Mouse (Mus musculus) layer of hippocampus, adult 18-20 months (tissue): ENCODE measurements around the gene Ppp4c. TPM values are rescaled to one million over a fixed set of nuclear protein-coding genes. Genes with fewer than 3 reads are reported as not detected.
A peak's percentile ranks its signal among the peaks of the same experiment; 100 is the strongest.

Experiments used
- DNase-seq, 2 experiments: peaks; one replicate each; pipeline ENCODE4 v3.0.0; 2022; ENCODE audit warnings: low spot score in 2 of 2
- total RNA-seq, 2 experiments: library from RNA; stranded (reverse); gene quantifications; 2 replicates each; pipeline ENCODE4 v1.2.3; 2021

Gene Ppp4c
- total RNA-seq, 2 experiments from 2014 or later, result 48.9 to 54.5 TPM

DNA sequence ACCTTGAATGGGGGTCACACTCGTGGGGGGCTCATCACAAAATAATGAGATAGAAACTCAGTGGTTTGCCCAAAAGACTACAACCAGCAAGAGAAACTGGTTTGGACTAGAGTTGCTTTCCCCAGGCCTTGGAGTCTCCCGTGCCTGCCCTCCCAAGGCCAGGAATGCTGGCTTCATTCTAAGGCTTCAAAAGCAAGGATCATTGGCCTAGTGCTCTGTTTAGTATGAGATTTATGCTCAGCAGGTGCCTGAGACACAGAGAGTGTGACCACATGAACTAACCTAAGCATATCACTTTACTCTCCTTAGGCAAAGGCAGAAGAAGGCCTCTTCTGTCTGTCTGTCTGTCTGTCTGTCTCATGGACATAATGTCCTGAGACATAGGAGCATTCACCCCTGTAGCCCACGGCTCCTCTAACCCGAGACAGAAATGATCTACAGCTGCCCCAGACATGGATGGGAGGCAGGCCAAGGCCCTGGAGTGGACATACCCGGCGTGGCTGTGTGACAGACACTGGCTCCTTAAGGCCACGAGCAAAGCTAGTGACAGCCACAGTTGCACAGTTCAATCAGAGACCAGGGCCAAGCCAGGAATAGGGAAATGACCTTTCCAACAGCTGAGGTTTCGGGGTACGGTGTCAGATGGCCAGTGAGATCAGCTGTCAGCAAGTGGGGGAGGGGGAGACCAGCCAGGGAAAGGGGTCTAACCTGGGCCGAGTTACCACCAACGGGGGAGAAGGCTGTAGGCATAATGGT is 10.0 kb upstream of the Ppp4c start:
- DNase-seq, result no peak

- DNase-seq, result no peak
These were observed 8.7 kb upstream of the Ppp4c start for GRCm38 (mm10) chr7:126801057-126801422.

GRCm38 (mm10) chr7:126800269-126801056 is 8.2 kb upstream of the Ppp4c start:
- no peak for DNase-seq

DNA sequence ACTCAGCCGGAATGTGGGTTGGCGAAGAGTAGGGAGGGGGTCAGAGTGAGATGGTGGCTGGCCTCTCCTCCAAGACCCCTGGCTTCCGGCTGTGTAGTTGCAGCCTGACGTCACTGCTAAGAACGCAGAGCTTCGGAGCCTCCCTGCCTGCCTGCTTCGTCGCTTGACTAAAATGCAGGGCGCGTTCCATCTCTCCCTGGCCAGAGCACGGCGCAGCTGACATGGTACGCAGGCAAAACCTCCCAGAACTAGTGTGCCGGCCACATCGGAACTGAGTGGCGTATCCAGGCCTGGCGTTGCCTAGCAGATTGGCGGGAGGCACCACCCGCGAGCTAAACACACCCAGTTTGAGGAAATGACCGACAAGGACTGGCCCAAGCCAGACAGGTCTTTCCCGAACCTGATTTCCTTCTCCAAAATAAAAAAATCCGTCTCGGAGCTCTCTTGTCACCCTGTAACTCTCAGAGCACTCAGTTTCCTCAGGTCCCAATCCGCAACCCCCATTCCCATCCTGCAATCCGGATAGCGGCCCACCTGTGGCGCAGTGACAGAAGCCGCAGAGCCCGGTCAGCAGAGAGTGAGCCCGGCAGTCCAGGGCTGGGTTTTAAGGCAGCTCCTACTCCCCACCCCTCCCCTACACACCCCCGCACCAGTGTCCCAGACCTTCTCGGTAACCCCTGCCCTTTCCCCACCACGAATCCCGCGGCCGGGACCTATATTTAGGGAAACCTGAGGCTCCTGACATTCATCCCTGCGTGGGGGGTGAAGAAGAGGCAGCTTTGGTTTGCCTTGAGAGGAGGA is 7.4 kb upstream of the Ppp4c start:
- peak in 1 of 2 experiments; percentile 80 for DNase-seq

GRCm38 (mm10) chr7:126799050-126799467 is 6.8 kb upstream of the Ppp4c start:
- peak; percentile 98 to 99 for DNase-seq

DNA sequence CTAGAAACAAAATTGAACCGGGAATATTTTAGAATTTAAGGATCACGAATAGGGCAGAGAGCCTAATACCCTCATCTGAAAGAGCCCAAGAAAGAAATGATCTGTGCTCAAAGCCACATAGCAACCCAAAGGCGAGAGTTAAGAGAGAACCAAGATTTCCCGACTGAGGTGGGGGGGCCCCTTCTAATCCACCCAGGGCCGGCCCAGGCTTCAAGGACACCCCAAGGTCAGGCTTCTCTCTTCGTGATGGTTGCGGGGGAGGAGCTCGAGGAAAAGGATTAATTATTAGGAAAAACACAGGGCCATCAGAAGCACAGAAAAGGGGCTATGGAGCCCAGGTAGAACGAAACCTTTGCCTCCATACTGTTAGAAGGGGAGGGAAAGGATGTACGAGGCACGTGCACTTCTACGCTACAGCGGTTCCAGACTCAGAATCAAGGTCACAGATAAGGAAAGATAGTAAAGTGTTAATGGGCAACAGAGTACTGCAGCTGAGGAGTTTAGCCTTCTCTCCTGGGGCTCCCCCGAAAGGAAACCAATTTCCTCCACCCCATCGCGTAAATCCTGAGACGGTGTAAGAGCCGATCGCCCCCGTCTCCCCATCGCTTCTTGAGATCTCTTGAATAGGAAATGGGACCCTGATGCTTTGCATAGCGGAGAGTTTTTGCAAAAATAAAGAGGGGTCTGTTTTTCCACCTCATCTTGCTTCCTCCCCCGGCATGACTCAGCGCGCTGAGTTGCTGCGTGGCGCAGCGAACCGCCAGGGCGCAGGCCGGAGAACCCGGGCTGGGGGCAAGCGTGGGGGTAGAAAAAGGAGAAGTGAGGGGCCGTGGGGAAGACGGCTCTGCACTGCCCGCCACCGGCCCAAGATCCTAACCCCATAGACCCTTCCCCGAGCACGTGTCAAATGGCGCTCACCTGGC is 6.1 kb upstream of the Ppp4c start:
- DNase-seq, result peak in 1 of 2 experiments; percentile 40

GRCm38 (mm10) chr7:126797411-126798126 is 5.3 kb upstream of the Ppp4c start, which contains the start of gene Fam57b:
TSS of gene Fam57b (plus strand) at chr7:126797668.
- DNase-seq, result peak in 1 of 2 experiments; percentile 34

- DNase-seq, result peak; percentile 68 to 82
These were observed 4.1 kb upstream of the Ppp4c start for GRCm38 (mm10) chr7:126796350-126796932.

DNA sequence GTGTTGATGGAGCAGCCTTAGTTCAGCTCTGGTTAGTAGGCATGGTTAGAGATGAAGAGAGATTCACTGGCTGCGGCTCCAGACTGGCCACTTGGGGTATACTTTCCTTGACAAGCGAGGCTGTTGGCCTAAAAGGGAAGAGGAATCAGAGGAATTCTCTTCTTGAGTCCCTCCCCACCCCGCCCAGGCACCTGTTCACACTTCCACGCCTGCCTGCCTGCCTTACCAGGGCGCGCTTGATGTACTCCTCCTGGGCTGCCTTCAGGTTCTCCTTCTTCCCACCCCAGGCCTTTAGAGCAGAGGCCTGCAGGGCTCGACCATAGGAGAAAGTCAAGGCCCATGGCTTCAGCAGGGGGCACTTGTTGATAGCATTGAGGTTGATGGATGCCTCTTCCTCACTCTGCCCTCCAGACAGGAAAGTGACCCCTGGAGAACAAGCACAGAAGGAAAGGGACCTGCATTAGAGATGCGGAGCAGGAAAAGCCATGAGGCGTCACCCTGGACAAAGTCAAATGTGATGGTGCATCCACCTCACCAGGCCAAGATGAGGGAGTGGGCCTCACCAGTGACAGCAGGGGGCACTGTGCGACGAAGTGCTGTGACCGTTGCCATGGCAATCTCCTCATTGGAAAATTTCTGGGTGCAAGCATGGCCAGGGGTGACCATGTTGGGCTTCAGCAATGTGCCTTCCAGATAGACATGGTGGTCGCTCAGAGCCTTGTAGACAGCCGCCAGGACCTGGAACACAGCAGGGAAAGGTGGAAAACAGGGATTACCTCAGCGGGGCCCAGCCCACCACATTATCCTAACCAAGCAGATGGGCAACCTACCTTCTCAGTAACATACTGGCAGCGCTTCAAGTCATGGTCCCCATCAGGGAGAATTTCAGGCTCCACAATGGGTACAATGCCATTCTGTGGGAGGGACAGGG is 3.4 kb upstream of the Ppp4c start:
- DNase-seq, result no peak

DNA sequence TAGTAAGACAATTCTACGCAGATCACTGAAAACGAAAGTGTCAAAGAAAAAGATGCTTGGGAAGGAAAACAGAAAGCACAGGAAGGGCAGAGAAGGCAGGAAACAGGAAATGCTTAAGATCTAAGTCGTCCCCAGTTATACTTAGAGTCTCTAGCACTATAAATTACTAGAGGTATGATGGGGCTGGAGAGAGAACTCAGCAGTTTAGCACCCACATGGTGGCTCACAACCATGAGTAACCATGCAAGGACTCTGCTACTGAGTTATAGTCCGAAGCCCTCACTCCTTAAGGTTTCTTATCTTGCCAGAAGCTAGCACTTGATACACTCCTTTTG is 1.9 kb upstream of the Ppp4c start:
- DNase-seq, result no peak

DNA sequence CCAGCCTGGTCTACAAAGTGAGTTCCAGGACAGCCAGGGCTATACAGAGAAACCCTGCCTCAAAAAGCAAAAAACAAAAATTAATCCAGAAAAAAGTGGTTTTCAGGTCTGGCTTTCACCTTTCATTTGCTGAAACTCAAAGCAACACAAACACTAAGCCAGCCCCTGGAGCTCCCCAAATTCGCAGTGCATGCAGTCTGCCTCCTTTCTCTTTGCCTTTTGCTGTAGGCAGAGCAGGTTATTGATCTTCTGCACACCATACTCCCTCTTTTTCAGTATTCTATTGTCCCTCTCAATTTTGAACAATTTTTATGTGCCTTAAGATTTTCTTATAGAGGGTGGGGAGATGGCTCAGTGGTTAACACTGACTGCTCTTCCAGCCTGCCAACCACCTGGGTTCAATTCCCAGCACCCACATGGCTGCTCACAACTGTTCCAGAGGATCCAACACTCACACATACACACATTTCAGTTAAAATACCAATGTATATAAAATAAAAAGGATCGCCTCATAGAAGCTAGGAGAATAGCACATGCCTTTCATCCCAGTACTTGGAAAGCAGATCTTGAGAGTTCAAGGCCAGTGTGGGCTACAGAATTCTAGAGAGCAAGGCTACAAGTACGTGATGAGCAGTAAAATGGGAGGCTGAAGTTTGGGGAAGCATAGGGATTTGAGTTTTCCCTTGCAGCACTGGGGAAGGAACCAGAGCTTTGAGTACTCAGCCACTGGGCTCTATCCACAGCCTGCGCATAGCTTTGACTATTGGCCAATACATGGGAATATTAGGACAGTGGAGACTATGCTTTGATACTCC is 1.4 kb upstream of the Ppp4c start:
- no peak for DNase-seq

DNA sequence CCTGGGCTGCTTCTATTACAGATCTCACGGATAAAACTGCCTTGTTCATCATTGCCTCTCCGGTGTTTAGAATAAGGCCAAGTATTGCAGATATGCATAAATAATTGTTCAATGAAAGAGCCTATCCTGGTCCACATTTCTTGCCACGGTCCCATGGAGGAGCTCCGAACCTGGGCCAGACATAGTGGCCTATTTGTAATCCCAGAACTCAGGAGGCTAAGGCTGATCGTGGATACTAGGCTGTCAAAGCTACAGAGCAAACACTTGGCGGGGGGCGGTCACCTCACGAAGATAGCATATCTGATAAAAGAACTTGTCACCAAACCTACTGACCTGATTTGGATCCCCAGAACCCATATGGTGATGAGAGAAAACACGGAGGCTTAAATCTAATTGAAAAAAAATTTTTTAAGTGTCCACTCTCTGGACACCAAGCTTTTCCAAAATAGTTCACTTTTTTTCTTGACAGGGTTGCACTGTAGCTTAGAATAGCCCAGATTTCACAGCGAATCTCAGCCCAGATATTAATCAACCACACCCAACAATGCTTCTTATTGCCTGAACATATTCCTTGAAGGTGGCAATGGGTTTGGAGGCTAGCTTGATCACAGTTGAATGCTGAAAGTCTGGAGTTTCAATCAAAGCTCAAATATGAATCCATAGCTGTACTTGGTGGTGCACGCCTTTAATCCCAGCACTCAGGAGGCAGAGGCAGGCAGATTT is 586 bp upstream of the Ppp4c start:
- no peak for DNase-seq

DNA sequence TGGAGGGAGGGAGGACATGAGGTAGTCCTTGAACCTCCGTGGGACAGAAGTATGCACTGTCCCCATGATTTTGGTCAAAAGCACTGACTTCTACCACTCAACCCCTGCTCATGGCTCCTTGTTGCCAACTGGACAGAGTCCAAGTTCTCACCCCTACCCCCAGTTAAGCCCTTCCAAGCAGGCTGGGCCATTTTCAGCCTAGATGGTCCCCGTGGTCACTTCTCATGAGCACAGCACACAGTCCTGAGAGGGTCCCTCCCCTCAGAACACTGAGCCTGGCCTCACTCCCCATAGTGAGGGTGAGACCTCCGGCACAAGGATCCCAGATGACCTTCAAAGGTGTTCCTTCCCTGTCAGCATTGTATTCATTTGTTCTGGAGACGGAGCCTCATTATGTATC is 3.2 kb downstream of the Ppp4c start:
- DNase-seq, result no peak

GRCm38 (mm10) chr7:126786142-126786541 is 6.2 kb downstream of the Ppp4c start:
- DNase-seq, result no peak

GRCm38 (mm10) chr7:126785056-126785455 is 7.2 kb downstream of the Ppp4c start:
- DNase-seq, result no peak

DNA sequence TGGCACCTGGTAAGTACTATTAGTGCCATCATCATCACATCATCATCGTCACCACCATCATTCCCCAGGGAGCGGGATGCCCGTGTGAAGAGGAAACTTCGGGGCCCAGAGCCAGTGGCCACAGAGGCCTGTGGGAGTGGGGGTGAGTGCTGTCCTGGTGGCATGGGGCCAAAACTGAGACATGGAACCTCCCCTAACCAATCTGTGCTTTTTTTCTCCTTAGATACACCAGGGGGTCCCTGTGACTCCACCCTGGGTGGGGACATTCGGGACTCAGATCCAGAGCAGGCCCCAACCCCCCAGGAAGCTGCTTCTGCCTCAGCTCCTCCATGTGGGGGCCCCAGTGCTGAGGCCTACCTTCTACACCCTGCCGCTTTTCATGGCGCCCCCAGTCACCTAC is 7.8 kb downstream of the Ppp4c start:
- no peak for DNase-seq

DNA sequence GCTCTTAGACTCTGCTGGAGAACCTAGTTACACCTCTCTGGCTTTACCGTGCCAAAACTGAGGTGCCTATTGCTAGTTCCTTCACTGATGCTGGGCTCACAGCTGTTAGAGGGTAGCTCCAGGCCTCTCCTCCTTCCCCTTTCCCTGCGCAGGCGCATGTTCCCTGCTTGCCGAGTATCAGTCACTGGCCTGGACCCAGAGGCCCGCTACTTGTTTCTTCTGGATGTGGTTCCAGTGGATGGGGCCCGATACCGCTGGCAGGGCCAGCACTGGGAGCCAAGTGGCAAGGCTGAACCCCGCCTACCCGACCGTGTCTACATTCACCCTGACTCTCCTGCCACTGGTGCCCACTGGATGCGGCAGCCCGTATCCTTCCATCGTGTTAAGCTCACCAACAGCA is 9.6 kb downstream of the Ppp4c start:
- DNase-seq, result no peak
